Mouse (Mus musculus) MEL (cell line): ENCODE measurements around the gene Rpl36al.
A peak's percentile ranks its signal among the peaks of the same experiment; 100 is the strongest.

Source experiments
- CHD2 ChIP-seq: IDR thresholded peaks from 2 replicates; pipeline ENCODE4 v1.6.1; 2011; ENCODE audit warnings: low read length, improper control_type of control experiment
- CTCF ChIP-seq, 3 experiments: IDR thresholded peaks in 2 of 3; conservative IDR thresholded peaks in 1 of 3; 2 replicates each; pipeline ENCODE4 v1.5.1; 2011 to 2012; ENCODE audit warnings: low read length in 3 of 3, low read depth in 2 of 3, mild to moderate bottlenecking in 2 of 3, improper control_type of control experiment in 1 of 3, inconsistent platforms in 1 of 3, mixed read lengths in 1 of 3, moderate library complexity in 1 of 3; ENCODE audit not compliant: control insufficient read depth in 1 of 3, insufficient read depth in 1 of 3, poor library complexity in 1 of 3, severe bottlenecking in 1 of 3
- ELF1 ChIP-seq: IDR thresholded peaks from 2 replicates; pipeline ENCODE4 v1.6.1; 2014; ENCODE audit warnings: low read depth, mild to moderate bottlenecking, inconsistent platforms, low read length, improper control_type of control experiment, moderate library complexity
- EP300 ChIP-seq, 2 experiments: IDR thresholded peaks; 2 replicates each; pipeline ENCODE4 v1.6.1; 2011; ENCODE audit warnings: improper control_type of control experiment in 2 of 2, low read length in 2 of 2, low read depth in 1 of 2, mild to moderate bottlenecking in 1 of 2
- HCFC1 ChIP-seq: IDR thresholded peaks from 2 replicates; pipeline ENCODE4 v1.6.1; 2012; ENCODE audit warnings: low read depth, mild to moderate bottlenecking, inconsistent platforms, low read length, improper control_type of control experiment, moderate library complexity
- POLR2A ChIP-seq, 2 experiments: IDR thresholded peaks; 2 replicates each; pipeline ENCODE4 v1.6.1; 2011 to 2012; ENCODE audit warnings: low read length in 2 of 2, mild to moderate bottlenecking in 2 of 2, control low read depth in 1 of 2, improper control_type of control experiment in 1 of 2, low read depth in 1 of 2, moderate library complexity in 1 of 2; ENCODE audit not compliant: control insufficient read depth in 1 of 2, insufficient read depth in 1 of 2, poor library complexity in 1 of 2
- RAD21 ChIP-seq: IDR thresholded peaks from 2 replicates; pipeline ENCODE4 v1.6.1; 2011; ENCODE audit warnings: mild to moderate bottlenecking, low read depth, low read length, improper control_type of control experiment
- SIN3A ChIP-seq: IDR thresholded peaks from 2 replicates; pipeline ENCODE4 v1.6.1; 2012; ENCODE audit warnings: low read length, improper control_type of control experiment, inconsistent platforms
- SMC3 ChIP-seq: IDR thresholded peaks from 2 replicates; pipeline ENCODE4 v1.6.1; 2011; ENCODE audit warnings: low read depth, low read length, improper control_type of control experiment
- TCF12 ChIP-seq: IDR thresholded peaks from 2 replicates; pipeline ENCODE4 v1.6.1; 2014; ENCODE audit warnings: low read depth, mild to moderate bottlenecking, inconsistent platforms, low read length, improper control_type of control experiment, moderate library complexity
- UBTF ChIP-seq: IDR thresholded peaks from 2 replicates; pipeline ENCODE4 v1.6.1; 2012; ENCODE audit warnings: low read depth, mild to moderate bottlenecking, inconsistent platforms, low read length, improper control_type of control experiment, moderate library complexity, borderline replicate concordance; ENCODE audit not compliant: insufficient read depth

DNA sequence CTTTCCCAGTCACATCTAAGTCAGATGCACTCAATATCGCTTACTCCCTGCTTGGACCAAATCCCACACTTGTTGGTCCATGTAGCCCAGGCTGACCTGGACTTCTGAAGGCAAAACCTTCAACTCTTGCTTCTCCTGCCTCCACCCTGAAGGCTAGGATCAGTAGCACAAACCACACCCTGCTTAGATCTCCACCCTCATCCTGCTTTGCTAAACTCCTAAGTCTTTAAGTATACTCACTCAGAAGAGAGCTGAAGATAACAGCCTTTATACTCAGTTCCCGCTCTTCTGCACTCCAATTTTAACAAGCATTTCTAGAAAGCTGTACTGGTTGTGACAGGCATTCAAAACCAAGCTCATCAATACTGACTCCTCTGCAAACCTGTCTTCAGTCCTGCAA lies 26.8 kb downstream of the Rpl36al start:
- TF ChIP-seq SMC3 (no peak), CTCF (IDR thresholded peaks at IDR 0.05 in 2 of 3, conservative IDR thresholded peaks at IDR 0.05 in 1 of 3; ENCODE audit: control insufficient read depth in 1 of 3, insufficient read depth in 1 of 3, low read depth in 2 of 3, low read length in 3 of 3, poor library complexity in 1 of 3, severe bottlenecking in 1 of 3) (no peak), EP300 (IDR thresholded peaks at IDR 0.05; ENCODE audit: low read depth in 1 of 2, low read length in 2 of 2) (no peak), POLR2A (IDR thresholded peaks at IDR 0.05; ENCODE audit: control insufficient read depth in 1 of 2, insufficient read depth in 1 of 2, low read depth in 1 of 2, low read length in 2 of 2, poor library complexity in 1 of 2) (peak; percentile 4 to 48; a peak in 2 of 4 replicates), CHD2 (no peak), ELF1 (no peak), SIN3A (no peak), TCF12 (no peak), UBTF (no peak), RAD21 (no peak), HCFC1 (no peak)
